Mouse (Mus musculus) stomach, embryonic 16.5 days (tissue): Measurements from ENCODE around the gene Bmp5. TPM values are rescaled to one million over a fixed set of nuclear protein-coding genes. Genes with fewer than 3 reads are reported as not detected.

Experiments used
- ATAC-seq: fragments of 200-750 bp; cut with Nextera tagmentation; 2 replicates; pipeline ENCODE4 v1.8.0; 2017; ENCODE audit warnings: moderate number of reproducible peaks, moderate TSS enrichment; ENCODE audit not compliant: insufficient read depth, low FRiP score
- H3K27ac ChIP-seq: fragments of 300-500 bp; sonication (generic); 2 replicates; pipeline ENCODE4 v1.5.1; 2014; ENCODE audit warnings: low read length
- H3K27me3 ChIP-seq: fragments of 300-500 bp; sonication (generic); 2 replicates; pipeline ENCODE4 v1.6.1; 2014; ENCODE audit warnings: low read length, control low read depth, mixed read lengths; ENCODE audit not compliant: control insufficient read depth, insufficient read depth
- H3K36me3 ChIP-seq: fragments of 300-500 bp; sonication (generic); 2 replicates; pipeline ENCODE4 v1.6.1; 2014; ENCODE audit warnings: low read length; ENCODE audit not compliant: control insufficient read depth, insufficient read depth
- H3K4me1 ChIP-seq: fragments of 300-500 bp; sonication (generic); 2 replicates; pipeline ENCODE4 v1.6.1; 2014; ENCODE audit warnings: low read length, control low read depth, mixed read lengths; ENCODE audit not compliant: control insufficient read depth, insufficient read depth
- H3K4me2 ChIP-seq: fragments of 300-500 bp; sonication (generic); 2 replicates; pipeline ENCODE4 v1.6.1; 2014; ENCODE audit warnings: low read depth, low read length, mixed read lengths
- H3K4me3 ChIP-seq: fragments of 300-500 bp; sonication (generic); replicated peaks from 2 replicates; pipeline ENCODE4 v1.5.1; 2014; ENCODE audit warnings: mild to moderate bottlenecking, low read length
- H3K9ac ChIP-seq: fragments of 300-500 bp; sonication (generic); 2 replicates; pipeline ENCODE4 v1.6.1; 2014; ENCODE audit warnings: low read length
- H3K9me3 ChIP-seq: fragments of 300-500 bp; sonication (generic); replicated peaks from 2 replicates; pipeline ENCODE4 v1.6.1; 2016; ENCODE audit warnings: low read length, control low read depth; ENCODE audit not compliant: control insufficient read depth
- WGBS: fragments of 180-500 bp; shearing (Covaris S2); extraction: QIAGEN DNeasy Blood & Tissue Kit; methylation state at CpG from one replicate; pipeline ENCODE4 v1.1.7; 2014; 5-methylcytosine and 5-hydroxymethylcytosine counted together
- polyA plus RNA-seq: library from polyadenylated mRNA; unstranded; fragments of >200 nt; fragmentation: Nextera tagmentation; extraction: Ambion mirVana; gene quantifications from 2 replicates; pipeline ENCODE4 v1.2.1, GENCODE M21; 2015

The Bmp5 gene
- polyA plus RNA-seq, 1 experiment from 2014 or later: 5.9 TPM

- H3K4me2 ChIP-seq: no peak overlapping the region
- H3K4me1 ChIP-seq: no peaks in the 10 kb centered on the region
- ATAC-seq: no peak
- no peak overlapping the region for H3K9ac ChIP-seq
- no peak overlapping the region for H3K4me3 ChIP-seq
- no peaks in the 10 kb centered on the region for H3K27me3 ChIP-seq
- WGBS: 81% methylated on average over 1 of the region's 1 CpGs
- no peaks in the 10 kb centered on the region for H3K9me3 ChIP-seq
- no peak overlapping the region for H3K27ac ChIP-seq
- no peaks in the 10 kb centered on the region for H3K36me3 ChIP-seq
These were observed 40.0 kb downstream of the Bmp5 start for GRCm38 (mm10) chr9:75815161-75815560.

- no peak for ATAC-seq
- no peak overlapping the region for H3K27ac ChIP-seq
- no peaks in the 10 kb centered on the region for H3K36me3 ChIP-seq
- 88% methylated on average over 5 of the region's 5 CpGs for WGBS
- H3K27me3 ChIP-seq: no peaks in the 10 kb centered on the region
- H3K9ac ChIP-seq: no peak overlapping the region
- H3K4me1 ChIP-seq: no peaks in the 10 kb centered on the region
- no peak overlapping the region for H3K4me3 ChIP-seq
- H3K9me3 ChIP-seq: no peaks in the 10 kb centered on the region
- H3K4me2 ChIP-seq: no peak overlapping the region
These were observed 43.2 kb downstream of the Bmp5 start for GRCm38 (mm10) chr9:75818400-75818799.

GRCm38 (mm10) chr9:75832468-75832867 lies 57.3 kb downstream of the Bmp5 start:
- Histone ChIP-seq H3K9me3 (no peaks in the 10 kb centered on the region), H3K27ac (no peak overlapping the region), H3K4me3 (no peak overlapping the region), H3K4me2 (no peak overlapping the region), H3K4me1 (peaks cover 3% of the 10 kb centered on the region; the same call in 1 of the 2 replicates), H3K36me3 (no peaks in the 10 kb centered on the region), H3K27me3 (no peaks in the 10 kb centered on the region), H3K9ac (no peak overlapping the region)
- WGBS: 69% methylated on average over 9 of the region's 9 CpGs
- ATAC-seq: no peak

- Histone ChIP-seq H3K27ac (no peak overlapping the region), H3K36me3 (no peaks in the 10 kb centered on the region), H3K4me1 (peaks cover 3% of the 10 kb centered on the region; the same call in 1 of the 2 replicates), H3K4me2 (no peak overlapping the region), H3K27me3 (no peaks in the 10 kb centered on the region), H3K4me3 (no peak overlapping the region), H3K9ac (no peak overlapping the region), H3K9me3 (no peaks in the 10 kb centered on the region)
- no peak for ATAC-seq
- WGBS: 71% methylated on average over 5 of the region's 5 CpGs
These were observed 58.1 kb downstream of the Bmp5 start for GRCm38 (mm10) chr9:75833189-75833732.

- Histone ChIP-seq H3K27ac (no peak overlapping the region), H3K4me3 (no peak overlapping the region), H3K4me1 (no peaks in the 10 kb centered on the region), H3K27me3 (no peaks in the 10 kb centered on the region), H3K4me2 (no peak overlapping the region), H3K36me3 (no peaks in the 10 kb centered on the region), H3K9ac (no peak overlapping the region), H3K9me3 (no peaks in the 10 kb centered on the region)
- 71% methylated on average over 3 of the region's 3 CpGs for WGBS
- ATAC-seq: no peak
These were observed 64.3 kb downstream of the Bmp5 start for GRCm38 (mm10) chr9:75839450-75839849.

DNA sequence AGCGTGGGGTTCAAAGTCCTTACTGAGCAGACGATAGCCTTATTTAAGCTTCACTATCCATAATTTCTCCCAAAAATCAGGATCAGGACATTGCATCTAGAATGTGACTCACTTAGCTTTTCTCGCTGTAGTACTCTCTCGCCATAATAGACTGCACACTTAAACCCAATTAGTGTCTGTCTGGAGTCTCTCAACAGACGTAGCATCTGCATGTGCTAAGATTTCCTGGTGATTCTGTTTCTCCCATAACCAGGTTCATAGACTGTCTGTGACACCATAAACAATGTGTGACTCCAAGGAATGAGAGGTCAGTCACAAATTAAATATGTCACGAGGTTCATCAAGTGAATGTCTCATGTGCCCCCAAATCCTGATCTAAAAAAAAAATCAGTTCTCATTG lies 65.7 kb downstream of the Bmp5 start:
- H3K9me3 ChIP-seq: no peaks in the 10 kb centered on the region
- H3K4me3 ChIP-seq: no peak overlapping the region
- H3K36me3 ChIP-seq: no peaks in the 10 kb centered on the region
- H3K27ac ChIP-seq: no peak overlapping the region
- H3K9ac ChIP-seq: no peak overlapping the region
- no peaks in the 10 kb centered on the region for H3K4me1 ChIP-seq
- no peaks in the 10 kb centered on the region for H3K27me3 ChIP-seq
- no peak overlapping the region for H3K4me2 ChIP-seq
- 79% methylated on average over 6 of the region's 6 CpGs for WGBS
- no peak for ATAC-seq

GRCm38 (mm10) chr9:75846010-75846409 lies 70.8 kb downstream of the Bmp5 start:
- H3K4me3 ChIP-seq: no peak overlapping the region
- H3K4me2 ChIP-seq: no peak overlapping the region
- no peaks in the 10 kb centered on the region for H3K9me3 ChIP-seq
- no peaks in the 10 kb centered on the region for H3K36me3 ChIP-seq
- H3K27me3 ChIP-seq: no peaks in the 10 kb centered on the region
- H3K4me1 ChIP-seq: no peaks in the 10 kb centered on the region
- no peak for ATAC-seq
- no peak overlapping the region for H3K27ac ChIP-seq
- H3K9ac ChIP-seq: no peak overlapping the region

GRCm38 (mm10) chr9:75850670-75851228 lies 75.6 kb downstream of the Bmp5 start:
- Histone ChIP-seq H3K9me3 (no peaks in the 10 kb centered on the region), H3K4me1 (no peaks in the 10 kb centered on the region), H3K9ac (no peak overlapping the region), H3K4me2 (no peak overlapping the region), H3K27me3 (no peaks in the 10 kb centered on the region), H3K36me3 (no peaks in the 10 kb centered on the region), H3K4me3 (no peak overlapping the region), H3K27ac (no peak overlapping the region)
- ATAC-seq: no peak
- 55% methylated on average over 5 of the region's 5 CpGs for WGBS

GRCm38 (mm10) chr9:75858161-75858560 lies 83.0 kb downstream of the Bmp5 start:
- no peak for ATAC-seq
- Histone ChIP-seq H3K36me3 (no peaks in the 10 kb centered on the region), H3K9me3 (no peaks in the 10 kb centered on the region), H3K27ac (no peak overlapping the region), H3K9ac (no peak overlapping the region), H3K27me3 (no peaks in the 10 kb centered on the region), H3K4me3 (no peak overlapping the region), H3K4me1 (no peaks in the 10 kb centered on the region), H3K4me2 (no peak overlapping the region)
- 72% methylated on average over 3 of the region's 3 CpGs for WGBS
